Mouse (Mus musculus): ENCODE measurements around the gene Ubqln1.
"Not testable (repeated sequence)": the region's sequence is repeated elsewhere in the genome, so short reads cannot be mapped to it uniquely, and the experiment has no call there.

Ubqln1 gene

DNA sequence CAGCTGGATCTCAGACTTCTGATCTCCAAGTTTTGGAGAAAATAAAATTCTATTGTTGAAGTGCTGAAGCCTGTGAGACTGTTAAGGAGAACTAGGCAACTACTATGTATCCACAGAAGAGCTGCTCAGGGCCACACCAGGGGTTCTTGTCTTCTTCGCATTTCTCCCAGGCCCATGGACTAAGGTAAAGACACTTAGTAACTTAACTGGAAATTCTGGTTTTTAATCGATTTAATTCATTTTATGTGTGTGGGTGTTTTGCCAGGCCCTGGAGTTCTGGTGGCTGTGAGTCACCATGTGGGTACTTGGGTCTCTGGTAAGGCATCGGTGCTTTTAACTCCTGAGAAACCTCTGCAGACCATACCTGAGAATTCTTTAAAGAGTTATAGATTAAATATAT is 65.8 kb downstream of the Ubqln1 start:
- no peak for DNase-seq

DNA sequence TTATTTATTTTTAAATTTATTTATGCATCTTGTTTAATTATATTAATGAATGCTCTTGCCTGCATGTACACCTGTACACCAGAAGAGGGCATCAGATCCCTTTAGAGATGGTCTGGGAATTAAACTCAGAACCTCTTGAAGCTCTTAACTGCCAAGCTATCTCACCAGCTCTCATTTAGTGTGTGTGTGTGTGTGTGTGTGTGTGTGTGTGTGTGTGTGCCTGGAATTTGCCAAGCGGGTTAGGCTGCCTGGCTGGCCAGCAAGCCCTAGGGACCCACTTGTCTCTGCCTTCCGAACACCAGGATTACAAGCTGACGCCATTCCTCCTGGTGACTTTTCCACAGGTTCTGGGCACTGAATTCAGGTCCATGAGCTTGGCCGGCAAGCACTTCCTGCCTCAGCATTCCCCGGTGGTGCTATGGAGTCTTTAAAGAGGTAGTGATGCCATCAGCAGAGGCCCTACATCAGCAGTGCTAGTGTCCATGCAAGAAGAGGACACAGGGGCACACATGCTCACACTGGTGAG is 66.4 kb downstream of the Ubqln1 start:
- no peak for DNase-seq

DNA sequence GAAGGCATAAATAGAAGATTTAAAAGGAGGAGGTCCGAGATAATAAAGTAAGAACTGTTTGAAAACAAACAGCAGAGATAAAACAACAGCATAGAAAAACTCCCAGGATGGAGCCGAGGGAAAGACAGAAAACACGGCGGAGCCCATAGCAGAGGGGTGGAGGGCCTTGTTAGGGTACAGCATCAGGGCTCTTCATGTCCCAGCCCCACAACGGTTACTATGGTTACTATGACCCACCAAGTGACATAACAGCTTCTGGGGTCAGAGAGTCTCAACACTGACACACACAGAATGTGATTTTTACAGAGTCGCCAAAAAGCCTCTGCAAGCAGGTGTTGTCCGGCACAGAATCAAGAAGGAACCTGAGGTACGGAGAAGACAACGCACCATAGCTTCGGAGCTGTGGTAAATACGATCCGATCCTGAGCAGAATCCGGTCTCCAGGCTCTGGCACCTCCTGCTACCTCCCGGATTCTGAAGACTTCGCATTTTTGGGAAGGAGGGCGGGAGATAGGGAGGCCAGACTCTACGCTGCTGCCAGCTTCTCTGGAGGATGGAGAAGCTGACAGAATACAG is 67.1 kb downstream of the Ubqln1 start:
- peak; percentile 72 for DNase-seq

DNA sequence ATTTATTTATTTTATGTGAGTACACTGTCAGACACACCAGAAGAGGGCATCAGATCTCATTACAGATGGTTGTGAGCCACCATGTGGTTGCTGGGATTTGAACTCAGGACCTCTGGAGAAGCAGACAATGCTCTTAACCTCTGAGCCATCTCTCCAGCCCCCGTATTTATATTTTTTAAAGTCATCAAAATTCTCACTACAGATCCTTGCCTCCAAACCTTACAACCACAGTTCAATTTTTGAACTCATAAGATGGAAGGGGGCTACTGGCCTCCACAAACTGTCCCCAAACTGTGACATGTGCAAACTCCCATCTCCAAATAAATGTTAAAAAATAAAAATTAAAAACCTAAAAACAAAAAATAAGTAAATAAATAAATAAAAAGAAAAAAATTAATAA is 67.7 kb downstream of the Ubqln1 start:
- no peak for DNase-seq

DNA sequence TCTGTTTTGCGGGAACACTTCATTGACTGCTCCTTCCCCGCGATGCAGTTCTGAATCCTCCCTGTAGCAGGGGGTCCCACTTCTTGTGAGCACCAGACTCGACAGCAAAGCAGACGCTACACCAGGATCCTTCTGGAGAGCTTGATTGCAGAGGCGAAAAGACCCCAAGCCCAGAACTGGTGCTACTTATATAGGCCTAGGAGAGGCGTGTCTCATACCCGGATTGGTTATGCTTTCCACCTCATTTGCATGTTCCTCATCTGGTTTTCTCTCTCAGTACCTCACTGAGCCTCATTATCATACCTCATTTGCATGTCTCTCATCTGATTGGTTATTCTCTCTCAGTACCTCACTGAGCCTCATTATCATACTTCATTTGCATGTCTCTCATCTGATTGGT is 68.8 kb downstream of the Ubqln1 start:
- not testable (repeated sequence) for DNase-seq

DNA sequence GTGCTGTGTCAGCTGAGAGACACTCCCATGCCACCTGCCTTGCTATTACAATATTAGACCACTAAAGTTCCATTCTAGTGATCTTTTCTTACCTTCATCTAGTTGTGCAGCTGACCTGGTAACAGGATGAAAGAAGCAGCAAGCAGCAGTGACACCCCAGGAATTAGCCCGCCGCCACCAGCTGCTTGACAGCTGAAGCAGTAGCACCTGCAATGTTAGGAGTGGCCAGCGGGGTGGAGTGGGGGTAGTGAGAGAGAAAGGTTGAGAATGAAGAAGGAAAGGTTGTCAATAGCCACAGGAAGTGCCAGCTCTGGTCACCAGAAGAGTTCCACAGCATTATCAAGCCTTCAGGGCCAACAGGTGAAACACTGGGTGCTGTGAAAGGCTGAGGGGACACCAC is 83.8 kb downstream of the Ubqln1 start:
- no peak for DNase-seq

DNA sequence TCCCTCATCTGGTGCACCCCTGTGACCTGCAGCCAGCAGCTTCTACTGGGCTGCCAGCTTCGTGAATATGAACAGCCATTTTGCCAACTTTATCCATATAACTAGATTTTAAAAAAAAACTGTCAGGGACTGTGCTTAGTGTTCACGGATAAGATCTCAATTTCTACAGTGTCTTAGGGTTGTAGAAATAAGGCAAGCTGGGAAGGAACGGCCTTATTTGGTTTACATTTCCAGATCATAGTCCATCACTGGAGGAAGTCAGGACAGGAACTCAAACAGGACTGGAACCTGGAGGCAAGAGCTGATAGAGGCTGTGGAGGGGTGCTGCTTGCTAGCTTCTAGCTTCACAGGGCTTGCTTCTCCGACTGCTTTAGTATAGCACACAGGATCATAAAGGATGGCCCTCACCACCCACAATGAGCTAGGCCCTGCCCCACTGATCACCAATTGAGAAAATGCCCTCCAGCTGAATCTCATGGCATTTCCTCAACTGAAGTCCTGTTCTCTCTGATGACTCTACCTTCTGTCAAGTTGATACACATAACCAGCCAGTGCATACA is 85.7 kb downstream of the Ubqln1 start:
- no peak for DNase-seq

DNA sequence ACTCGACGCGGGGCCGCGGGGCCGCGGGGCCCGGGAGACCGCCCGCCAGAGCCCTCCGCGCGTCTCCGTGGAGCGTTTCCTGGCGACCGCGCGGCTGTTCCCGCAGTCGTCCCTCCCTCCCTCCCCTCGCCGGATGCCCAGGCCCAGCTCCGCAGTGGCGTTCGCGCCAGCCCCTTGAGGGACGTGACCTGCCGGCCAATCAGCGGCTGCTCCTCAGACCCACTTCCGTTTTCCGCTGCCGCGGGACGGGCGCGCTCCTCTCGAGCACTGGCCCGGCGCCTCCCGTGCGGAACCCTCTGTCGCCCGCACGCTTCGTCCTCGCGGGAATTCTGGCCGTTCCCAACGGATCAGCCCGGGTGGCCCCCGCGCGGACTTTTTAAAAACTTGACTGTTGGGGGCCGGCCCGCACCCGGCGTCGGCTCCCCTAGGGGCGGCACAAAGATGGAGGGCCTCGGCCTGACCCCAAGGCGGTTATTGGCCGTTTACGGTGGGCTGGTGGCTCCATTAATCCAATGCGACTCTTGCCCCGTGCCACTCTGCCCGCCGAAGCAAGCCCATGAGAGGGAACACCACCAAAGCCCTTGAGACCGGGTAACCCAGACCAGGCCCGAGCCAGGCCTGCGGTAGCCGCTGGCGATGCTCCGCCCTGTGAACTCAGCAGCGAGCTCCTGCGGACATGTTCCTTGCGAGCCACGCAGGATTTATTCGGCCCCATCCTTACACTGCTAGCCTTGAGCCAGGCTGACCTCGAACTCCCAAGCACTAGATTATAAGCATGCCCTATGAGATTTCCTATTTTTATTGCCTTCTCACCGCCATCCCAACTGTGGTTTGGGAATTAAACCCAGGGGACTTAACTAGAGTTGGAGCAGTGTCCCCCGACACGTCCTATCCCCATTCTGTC is 86.4 kb downstream of the Ubqln1 start:
- DNase-seq, result peak; percentile 98

DNA sequence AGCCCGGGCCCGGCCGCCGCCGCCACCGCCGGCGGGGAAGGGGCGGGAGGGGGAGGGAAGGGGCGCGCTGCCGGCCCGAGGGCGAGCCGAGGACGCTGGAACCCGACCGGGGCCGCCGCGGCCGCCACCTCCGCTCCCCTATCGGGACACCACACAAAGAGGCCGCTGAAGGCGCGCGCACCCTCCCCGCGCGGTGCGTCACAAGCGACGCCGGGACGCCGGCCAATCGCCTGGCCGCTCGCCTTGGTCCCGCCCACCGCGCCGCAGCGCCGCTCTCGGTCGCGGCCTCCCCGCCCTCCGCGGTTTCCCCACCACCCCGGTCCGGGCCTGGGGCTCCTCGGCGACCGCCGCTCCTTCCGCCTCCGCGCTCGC is 87.1 kb downstream of the Ubqln1 start, which contains the start of gene Hnrnpa0:
Gene Hnrnpa0, minus strand, starts transcription at position 161 of the 372 bp plus-strand sequence.
- peak; percentile 98 for DNase-seq

DNA sequence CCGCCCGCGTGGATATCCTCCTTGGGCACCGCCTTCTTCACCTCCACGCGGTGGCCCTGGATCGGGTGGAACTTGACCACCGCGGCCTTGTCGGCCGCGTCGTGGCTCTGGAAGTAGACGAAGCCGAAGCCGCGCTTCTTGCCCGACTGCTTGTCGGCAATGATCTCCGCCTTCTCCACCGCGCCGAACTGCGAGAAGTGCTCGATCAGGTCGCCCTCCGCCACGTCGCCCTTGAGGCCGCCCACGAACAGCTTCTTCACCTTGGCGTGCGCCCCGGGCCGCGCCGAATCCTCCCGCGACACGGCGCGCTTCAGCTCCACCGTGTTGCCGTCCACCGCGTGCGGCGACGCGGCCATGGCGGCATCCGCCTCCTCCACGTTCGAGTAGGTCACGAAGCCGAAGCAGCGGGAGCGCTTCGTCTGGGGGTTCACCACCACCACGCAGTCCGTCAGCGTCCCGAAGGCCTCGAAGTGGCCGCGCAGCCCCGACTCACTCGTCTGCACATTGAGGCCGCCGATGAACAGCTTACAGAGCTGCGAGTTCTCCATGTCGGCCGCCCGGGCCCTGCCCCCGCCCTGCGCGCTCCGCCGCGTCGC is 87.6 kb downstream of the Ubqln1 start:
- no peak for DNase-seq

DNA sequence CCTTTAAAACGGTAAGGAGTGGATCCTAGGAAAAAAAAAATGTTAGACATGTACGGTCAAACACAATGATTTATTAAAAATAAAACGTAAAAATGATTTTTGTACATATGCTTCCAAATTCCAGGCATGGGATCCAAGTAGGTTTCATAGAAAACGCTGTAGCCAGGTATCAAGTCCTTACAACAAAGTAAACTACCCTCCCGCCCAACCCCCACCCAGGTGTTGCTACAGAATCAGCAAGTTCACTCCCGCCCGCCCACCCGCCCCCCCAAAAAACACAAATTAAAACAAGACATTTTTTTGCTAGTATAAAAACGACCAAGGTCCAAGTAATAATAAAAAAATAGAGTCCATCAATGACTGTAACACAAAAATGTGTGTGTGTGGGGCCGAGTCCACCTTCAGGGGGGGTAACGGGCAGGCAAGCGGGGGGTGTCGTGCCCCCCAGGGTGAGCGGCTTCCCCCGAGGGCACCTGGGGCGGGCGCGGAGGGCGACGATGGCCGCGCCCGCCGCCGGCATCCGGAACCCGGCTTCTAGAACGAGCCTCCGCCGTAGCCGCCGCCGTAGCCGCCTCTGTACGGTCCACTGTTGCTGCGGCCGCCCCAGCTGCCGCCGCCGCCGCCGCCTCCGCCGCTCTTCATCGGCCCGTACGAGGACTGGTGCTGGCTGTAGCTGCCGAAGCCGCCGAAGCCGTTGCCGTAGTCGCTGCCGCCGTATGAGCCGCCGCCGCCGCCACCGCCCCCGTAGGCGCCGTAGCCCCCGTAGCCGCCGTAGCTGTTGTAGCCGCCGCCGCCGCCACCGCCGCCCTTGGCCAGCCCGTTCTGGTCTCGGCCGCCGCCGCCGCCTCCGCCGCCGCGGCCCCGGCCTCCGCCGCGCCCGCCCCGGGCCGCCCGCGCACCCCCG is 88.3 kb downstream of the Ubqln1 start:
- peak; percentile 46 for DNase-seq

Data from kidney, postnatal 10 days (tissue).